Mouse (Mus musculus) kidney, adult 8-10 months (tissue): Measurements from ENCODE around the gene Gm17728.
"Not testable (repeated sequence)": the region's sequence is repeated elsewhere in the genome, so short reads cannot be mapped to it uniquely, and the experiment has no call there.

Experiments used
- DNase-seq, 2 experiments: peaks; one replicate each; pipeline ENCODE4 v3.0.0; 2022

Gene Gm17728

GRCm38 (mm10) chr17:9421760-9422159 lies at the start of gene Gm17728:
Gene Gm17728 (plus strand): TSS chr17:9422060.
- not testable (repeated sequence) for DNase-seq

GRCm38 (mm10) chr17:9397493-9397892 lies 24.4 kb upstream of the Gm17728 start:
- no peak for DNase-seq

GRCm38 (mm10) chr17:9398551-9398950 lies 23.3 kb upstream of the Gm17728 start:
- no peak for DNase-seq

GRCm38 (mm10) chr17:9403991-9404390 lies 17.9 kb upstream of the Gm17728 start:
- no peak for DNase-seq

GRCm38 (mm10) chr17:9407640-9408039 lies 14.2 kb upstream of the Gm17728 start:
- no peak for DNase-seq

- no peak for DNase-seq
These were observed 2.8 kb upstream of the Gm17728 start for GRCm38 (mm10) chr17:9419016-9419415.

GRCm38 (mm10) chr17:9428374-9428994 lies 6.6 kb downstream of the Gm17728 start:
- DNase-seq = no peak

- no peak for DNase-seq
These were observed 18.3 kb downstream of the Gm17728 start for GRCm38 (mm10) chr17:9439997-9440655.

GRCm38 (mm10) chr17:9456406-9456805 lies 34.5 kb downstream of the Gm17728 start:
- DNase-seq = no peak

GRCm38 (mm10) chr17:9460904-9461303 lies 39.0 kb downstream of the Gm17728 start:
- no peak for DNase-seq
